Mouse (Mus musculus): ENCODE results near the gene Hadhb. TPM values are rescaled to one million over a fixed set of nuclear protein-coding genes. Genes with fewer than 3 reads are reported as not detected.

Gene Hadhb
- polyA plus RNA-seq, 1 experiment from 2014 or later: 147 TPM

DNA sequence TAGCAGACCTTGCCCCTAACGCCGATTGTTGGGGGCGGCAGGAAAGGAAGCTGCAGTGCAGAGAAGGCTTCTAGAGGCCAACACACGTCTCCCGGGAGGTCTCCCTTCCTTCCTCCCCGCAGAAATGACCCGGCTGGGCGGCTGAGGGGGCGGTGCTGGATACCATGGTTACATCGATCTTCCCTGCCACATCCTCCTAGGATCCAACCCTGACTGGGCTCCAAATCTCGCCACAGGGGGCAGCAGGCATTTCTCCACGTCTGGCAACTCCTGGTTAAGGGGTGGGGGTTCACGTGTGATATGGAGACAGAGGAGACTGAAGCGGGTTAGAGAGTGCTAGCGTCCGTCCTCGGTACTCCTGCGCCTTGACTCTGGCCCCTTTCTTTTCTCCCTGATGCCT is 43.9 kb upstream of the Hadhb start:
- WGBS: 3% methylated on average over 12 of the region's 18 CpGs
- Histone ChIP-seq H3K27ac (replicated peaks; ENCODE audit: low read depth, low read length) (no peak overlapping the region), H3K4me1 (ENCODE audit: control insufficient read depth, insufficient read depth, low read length) (peaks cover 16% of the 10 kb centered on the region; the same call in 1 of the 2 replicates), H3K4me3 (ENCODE audit: low read depth, low read length) (peak overlapping the region; percentile 17), H3K9ac (ENCODE audit: low read depth, low read length) (peak overlapping the region; percentile 38), H3K36me3 (ENCODE audit: control insufficient read depth, insufficient read depth, low read length) (no peaks in the 10 kb centered on the region), H3K4me2 (ENCODE audit: low read depth, low read length) (peak overlapping the region; percentile 49), H3K27me3 (replicated peaks; ENCODE audit: control insufficient read depth, insufficient read depth, low read length) (peaks cover 73% of the 10 kb centered on the region), H3K9me3 (ENCODE audit: control insufficient read depth, low read length) (no peaks in the 10 kb centered on the region)
- no peak; the same call in 1 of the 2 replicates for ATAC-seq (ENCODE audit: low read depth)
- no peak for DNase-seq (ENCODE audit: low spot score)

DNA sequence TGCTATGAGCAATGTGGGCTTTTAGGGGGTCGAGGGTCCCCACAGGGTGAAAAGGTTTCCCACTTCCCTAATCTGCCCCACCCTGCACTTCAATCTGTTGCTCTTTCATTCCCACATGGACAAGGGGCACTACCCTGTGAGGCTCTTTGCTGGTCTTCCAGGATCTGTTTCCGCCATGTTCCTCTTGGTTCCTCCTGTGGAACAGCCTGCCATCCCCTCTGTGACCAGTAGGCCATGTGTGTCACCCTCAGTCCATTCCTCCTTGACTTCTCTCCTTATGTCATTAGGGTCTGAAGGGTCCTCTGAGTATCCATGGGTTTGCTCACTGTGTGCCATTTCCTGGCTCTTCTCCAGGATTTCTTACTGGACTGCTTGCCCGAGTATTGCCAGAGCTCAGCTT is 43.3 kb upstream of the Hadhb start:
- Histone ChIP-seq H3K4me2 (ENCODE audit: low read depth, low read length) (peak overlapping the region; percentile 49; the same call in 1 of the 2 replicates), H3K4me1 (ENCODE audit: control insufficient read depth, insufficient read depth, low read length) (peaks cover 16% of the 10 kb centered on the region; the same call in 1 of the 2 replicates), H3K9ac (ENCODE audit: low read depth, low read length) (no peak overlapping the region), H3K27me3 (replicated peaks; ENCODE audit: control insufficient read depth, insufficient read depth, low read length) (peaks cover 67% of the 10 kb centered on the region), H3K36me3 (ENCODE audit: control insufficient read depth, insufficient read depth, low read length) (0 out of 2 replicates have a peak, but pooled peaks cover 2% of the 10 kb centered on the region), H3K9me3 (ENCODE audit: control insufficient read depth, low read length) (no peaks in the 10 kb centered on the region), H3K27ac (replicated peaks; ENCODE audit: low read depth, low read length) (no peak overlapping the region), H3K4me3 (ENCODE audit: low read depth, low read length) (no peak overlapping the region)
- 71% methylated on average over 3 of the region's 3 CpGs for WGBS
- ATAC-seq (ENCODE audit: low read depth) (no peak), DNase-seq (ENCODE audit: low spot score) (no peak)

DNA sequence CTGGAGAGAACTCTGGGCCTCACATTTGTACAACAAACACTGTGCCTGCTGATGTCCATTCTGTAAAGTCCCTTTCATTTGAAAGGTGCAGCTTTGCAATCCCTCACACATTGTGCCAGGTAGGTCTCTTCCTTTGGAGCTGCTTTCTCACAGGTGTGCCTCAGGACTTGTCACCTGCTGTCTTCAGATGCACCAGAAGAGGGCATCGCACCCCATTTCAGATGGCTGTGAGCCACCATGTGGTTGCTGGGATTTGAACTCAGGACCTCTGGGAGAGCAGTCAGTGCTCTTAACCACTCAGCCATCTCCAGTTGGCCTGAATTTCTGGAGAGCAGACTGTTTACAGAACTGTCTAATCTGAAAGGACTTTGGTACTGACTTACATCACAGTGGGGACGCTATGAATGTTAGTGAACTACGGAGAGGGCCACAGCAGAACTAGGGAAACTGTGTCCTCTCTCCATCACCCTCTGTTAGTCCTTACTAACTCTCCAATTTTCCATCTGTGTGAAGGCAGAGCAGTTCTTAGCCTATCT is 42.4 kb upstream of the Hadhb start:
- Histone ChIP-seq H3K27me3 (replicated peaks; ENCODE audit: control insufficient read depth, insufficient read depth, low read length) (peaks cover 58% of the 10 kb centered on the region), H3K4me3 (ENCODE audit: low read depth, low read length) (no peak overlapping the region), H3K4me1 (ENCODE audit: control insufficient read depth, insufficient read depth, low read length) (peaks cover 16% of the 10 kb centered on the region; the same call in 1 of the 2 replicates), H3K9me3 (ENCODE audit: control insufficient read depth, low read length) (no peaks in the 10 kb centered on the region), H3K27ac (replicated peaks; ENCODE audit: low read depth, low read length) (no peak overlapping the region), H3K36me3 (ENCODE audit: control insufficient read depth, insufficient read depth, low read length) (0 out of 2 replicates have a peak, but pooled peaks cover 5% of the 10 kb centered on the region), H3K9ac (ENCODE audit: low read depth, low read length) (no peak overlapping the region), H3K4me2 (ENCODE audit: low read depth, low read length) (no peak overlapping the region)
- WGBS: 92% methylated on average over 3 of the region's 3 CpGs
- DNase-seq (ENCODE audit: low spot score) (no peak), ATAC-seq (ENCODE audit: low read depth) (no peak)

DNA sequence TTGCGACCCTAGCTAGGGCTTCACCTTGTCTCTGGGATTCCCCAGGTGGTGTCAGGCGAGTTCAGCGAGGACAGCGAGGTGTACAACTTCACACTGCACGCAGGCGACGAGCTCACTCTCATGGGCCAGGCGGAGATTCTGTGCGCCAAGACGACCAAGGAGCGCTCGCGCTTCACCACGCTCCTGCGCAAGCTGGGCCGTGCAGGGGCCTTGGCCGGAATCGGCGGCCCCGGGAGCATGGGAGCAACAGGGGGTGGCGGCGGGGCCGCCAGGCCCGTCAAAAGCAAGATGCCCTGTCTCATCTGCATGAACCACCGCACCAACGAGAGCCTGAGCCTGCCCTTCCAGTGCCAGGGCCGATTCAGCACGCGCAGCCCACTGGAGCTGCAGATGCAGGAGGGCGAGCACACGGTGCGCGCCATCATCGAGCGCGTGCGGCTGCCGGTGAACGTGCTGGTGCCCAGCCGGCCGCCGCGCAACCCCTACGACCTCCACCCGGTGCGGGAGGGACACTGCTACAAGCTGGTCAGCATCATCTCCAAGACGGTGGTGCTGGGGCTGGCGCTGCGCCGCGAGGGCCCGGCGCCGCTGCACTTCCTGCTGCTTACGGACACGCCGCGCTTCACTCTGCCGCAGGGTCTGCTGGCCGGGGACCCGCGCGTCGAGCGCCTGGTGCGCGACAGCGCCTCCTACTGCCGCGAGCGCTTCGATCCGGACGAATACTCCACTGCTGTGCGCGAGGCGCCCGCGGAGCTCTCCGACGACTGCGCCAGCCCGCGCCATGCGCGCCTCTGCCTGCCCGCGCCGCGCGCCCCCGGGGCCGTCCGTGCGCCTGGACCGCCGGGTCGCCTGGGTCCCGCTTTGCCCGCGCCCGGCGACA is 40.9 kb upstream of the Hadhb start:
- peaks cover 16% of the 10 kb centered on the region; the same call in 1 of the 2 replicates for H3K4me1 ChIP-seq (ENCODE audit: control insufficient read depth, insufficient read depth, low read length)
- peak overlapping the region; percentile 94 for H3K4me2 ChIP-seq (ENCODE audit: low read depth, low read length)
- peak overlapping the region; percentile 61 for H3K4me3 ChIP-seq (ENCODE audit: low read depth, low read length)
- H3K27ac ChIP-seq (replicated peaks; ENCODE audit: low read depth, low read length): no peak overlapping the region
- WGBS: 2% methylated on average over 39 of the region's 103 CpGs
- peak overlapping the region; percentile 69 for H3K9ac ChIP-seq (ENCODE audit: low read depth, low read length)
- no peaks in the 10 kb centered on the region for H3K9me3 ChIP-seq (ENCODE audit: control insufficient read depth, low read length)
- peaks cover 55% of the 10 kb centered on the region for H3K27me3 ChIP-seq (replicated peaks; ENCODE audit: control insufficient read depth, insufficient read depth, low read length)
- H3K36me3 ChIP-seq (ENCODE audit: control insufficient read depth, insufficient read depth, low read length): peaks cover 11% of the 10 kb centered on the region
- peak; percentile 90 for ATAC-seq (ENCODE audit: low read depth)
- peak; percentile 85 for DNase-seq (ENCODE audit: low spot score)

DNA sequence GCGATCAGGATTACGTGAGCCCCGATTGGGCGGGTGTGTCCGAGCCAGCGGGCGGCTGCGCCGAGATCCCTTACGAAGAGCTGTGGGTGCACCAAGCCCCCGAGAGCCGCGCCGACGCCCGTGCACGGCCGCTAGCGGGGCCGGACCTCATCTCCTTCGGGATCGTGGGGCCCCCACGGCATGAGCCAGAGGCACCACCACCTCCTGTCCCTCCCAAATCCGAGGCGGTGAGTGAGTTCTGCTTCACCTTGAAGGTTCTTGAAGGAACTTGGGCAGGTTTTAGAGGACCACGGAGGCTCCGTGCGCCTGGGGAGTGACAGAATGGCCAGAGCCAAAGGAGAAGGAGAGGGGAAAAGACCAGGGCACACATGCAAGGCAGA is 40.3 kb upstream of the Hadhb start:
- H3K9ac ChIP-seq (ENCODE audit: low read depth, low read length): peak overlapping the region; percentile 69
- under 1% methylated on average over 24 of the region's 28 CpGs for WGBS
- H3K4me3 ChIP-seq (ENCODE audit: low read depth, low read length): peak overlapping the region; percentile 61
- H3K4me2 ChIP-seq (ENCODE audit: low read depth, low read length): peak overlapping the region; percentile 94
- peaks cover 54% of the 10 kb centered on the region for H3K27me3 ChIP-seq (replicated peaks; ENCODE audit: control insufficient read depth, insufficient read depth, low read length)
- no peak overlapping the region for H3K27ac ChIP-seq (replicated peaks; ENCODE audit: low read depth, low read length)
- DNase-seq (ENCODE audit: low spot score) (no peak), ATAC-seq (ENCODE audit: low read depth) (peak; percentile 10; the same call in 1 of the 2 replicates)
- no peaks in the 10 kb centered on the region for H3K9me3 ChIP-seq (ENCODE audit: control insufficient read depth, low read length)
- H3K36me3 ChIP-seq (ENCODE audit: control insufficient read depth, insufficient read depth, low read length): peaks cover 18% of the 10 kb centered on the region
- peaks cover 16% of the 10 kb centered on the region; the same call in 1 of the 2 replicates for H3K4me1 ChIP-seq (ENCODE audit: control insufficient read depth, insufficient read depth, low read length)

DNA sequence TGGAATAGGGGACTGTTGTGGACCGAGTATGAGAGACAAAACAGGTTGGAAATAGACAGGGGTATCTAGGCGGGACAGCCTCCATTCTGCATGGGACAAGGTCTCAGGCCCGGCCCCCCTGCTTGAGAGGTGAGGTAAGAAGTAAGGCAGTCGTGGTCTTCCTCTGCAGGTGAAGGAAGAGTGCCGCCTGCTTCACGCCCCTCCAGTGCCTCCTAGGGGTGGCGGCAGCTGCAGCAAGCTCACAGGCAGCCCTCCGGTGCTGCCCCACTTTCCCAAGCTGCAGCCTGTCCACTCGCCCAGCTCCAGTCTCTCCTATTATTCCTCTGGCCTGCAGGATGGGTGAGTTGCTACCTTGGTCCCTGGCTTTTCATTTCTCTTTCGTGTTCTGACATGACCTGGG is 39.3 kb upstream of the Hadhb start:
- Histone ChIP-seq H3K27ac (replicated peaks; ENCODE audit: low read depth, low read length) (no peak overlapping the region), H3K36me3 (ENCODE audit: control insufficient read depth, insufficient read depth, low read length) (peaks cover 27% of the 10 kb centered on the region), H3K4me3 (ENCODE audit: low read depth, low read length) (no peak overlapping the region), H3K4me1 (ENCODE audit: control insufficient read depth, insufficient read depth, low read length) (peaks cover 12% of the 10 kb centered on the region; the same call in 1 of the 2 replicates), H3K9me3 (ENCODE audit: control insufficient read depth, low read length) (no peaks in the 10 kb centered on the region), H3K9ac (ENCODE audit: low read depth, low read length) (no peak overlapping the region), H3K27me3 (replicated peaks; ENCODE audit: control insufficient read depth, insufficient read depth, low read length) (peaks cover 45% of the 10 kb centered on the region), H3K4me2 (ENCODE audit: low read depth, low read length) (no peak overlapping the region)
- DNase-seq (ENCODE audit: low spot score) (no peak), ATAC-seq (ENCODE audit: low read depth) (no peak)
- 29% methylated on average over 7 of the region's 10 CpGs for WGBS

DNA sequence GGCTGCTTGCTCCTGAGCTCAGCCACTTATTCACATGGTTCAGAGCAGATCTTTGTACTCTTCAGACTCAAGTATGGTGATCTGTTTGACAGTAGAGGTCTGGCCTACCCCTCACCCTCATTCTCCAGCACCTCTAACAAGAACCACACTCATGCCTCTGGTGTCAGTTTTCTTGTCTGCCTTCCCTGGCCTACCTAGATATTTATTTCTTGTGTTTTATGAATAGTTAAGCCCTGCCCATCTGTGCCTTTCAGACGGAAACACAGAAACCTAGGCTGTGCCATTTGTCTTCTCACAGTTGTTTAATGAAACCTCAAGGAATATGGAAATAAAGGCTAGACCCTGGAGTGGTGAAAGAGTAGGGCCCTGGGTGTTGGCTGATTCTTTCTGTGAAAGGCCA is 37.0 kb upstream of the Hadhb start:
- no peak overlapping the region for H3K4me3 ChIP-seq (ENCODE audit: low read depth, low read length)
- no peak for DNase-seq (ENCODE audit: low spot score)
- H3K4me2 ChIP-seq (ENCODE audit: low read depth, low read length): no peak overlapping the region
- H3K9ac ChIP-seq (ENCODE audit: low read depth, low read length): no peak overlapping the region
- no peak overlapping the region for H3K27ac ChIP-seq (replicated peaks; ENCODE audit: low read depth, low read length)
- H3K4me1 ChIP-seq (ENCODE audit: control insufficient read depth, insufficient read depth, low read length): 0 out of 2 replicates have a peak, but pooled peaks cover 4% of the 10 kb centered on the region
- 78% methylated on average over 1 of the region's 1 CpGs for WGBS
- peaks cover 22% of the 10 kb centered on the region for H3K27me3 ChIP-seq (replicated peaks; ENCODE audit: control insufficient read depth, insufficient read depth, low read length)
- no peak for ATAC-seq (ENCODE audit: low read depth)
- H3K36me3 ChIP-seq (ENCODE audit: control insufficient read depth, insufficient read depth, low read length): peaks cover 49% of the 10 kb centered on the region
- no peaks in the 10 kb centered on the region for H3K9me3 ChIP-seq (ENCODE audit: control insufficient read depth, low read length)

DNA sequence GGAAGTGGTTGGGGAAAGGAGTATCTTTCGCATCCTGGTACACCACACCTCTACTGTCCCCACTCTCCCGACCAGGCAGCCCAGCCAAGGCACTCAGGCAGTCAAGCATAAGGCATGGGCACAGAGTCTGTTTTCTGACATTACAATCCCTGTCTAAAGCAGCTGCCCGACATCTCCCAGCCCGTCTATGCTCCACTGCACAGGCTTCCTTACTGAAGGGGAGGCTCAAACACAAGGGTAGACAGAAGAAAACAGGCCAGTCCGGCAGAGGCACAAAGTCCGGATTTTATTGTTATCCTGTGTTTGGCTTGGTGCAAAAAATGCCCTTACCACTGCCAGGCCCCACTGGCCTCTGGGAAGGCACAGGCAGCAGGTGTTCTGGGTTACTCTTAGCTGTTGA is 35.9 kb upstream of the Hadhb start:
- no peak for DNase-seq (ENCODE audit: low spot score)
- H3K36me3 ChIP-seq (ENCODE audit: control insufficient read depth, insufficient read depth, low read length): peaks cover 58% of the 10 kb centered on the region
- H3K4me1 ChIP-seq (ENCODE audit: control insufficient read depth, insufficient read depth, low read length): 0 out of 2 replicates have a peak, but pooled peaks cover 4% of the 10 kb centered on the region
- no peaks in the 10 kb centered on the region for H3K9me3 ChIP-seq (ENCODE audit: control insufficient read depth, low read length)
- peaks cover 10% of the 10 kb centered on the region for H3K27me3 ChIP-seq (replicated peaks; ENCODE audit: control insufficient read depth, insufficient read depth, low read length)
- H3K4me2 ChIP-seq (ENCODE audit: low read depth, low read length): no peak overlapping the region
- ATAC-seq (ENCODE audit: low read depth): no peak
- WGBS: 91% methylated on average over 6 of the region's 6 CpGs
- H3K9ac ChIP-seq (ENCODE audit: low read depth, low read length): no peak overlapping the region
- H3K27ac ChIP-seq (replicated peaks; ENCODE audit: low read depth, low read length): no peak overlapping the region
- H3K4me3 ChIP-seq (ENCODE audit: low read depth, low read length): no peak overlapping the region

All from embryonic facial prominence, embryonic 14.5 days (tissue).